Mouse (Mus musculus): Measurements from ENCODE around the gene Hsd11b1. TPM values are rescaled to one million over a fixed set of nuclear protein-coding genes. Genes with fewer than 3 reads are reported as not detected.

Gene Hsd11b1
- polyA plus RNA-seq, 1 experiment from 2014 or later, result 4.6 TPM

- Histone ChIP-seq H3K4me3 (ENCODE audit: low read length) (no peak overlapping the region), H3K27me3 (ENCODE audit: insufficient read depth, low read length) (no peaks in the 10 kb centered on the region), H3K4me1 (ENCODE audit: insufficient read depth, low read length) (no peaks in the 10 kb centered on the region), H3K27ac (ENCODE audit: low read length) (no peak overlapping the region), H3K4me2 (replicated peaks; ENCODE audit: low read depth, low read length) (no peak overlapping the region), H3K9me3 (ENCODE audit: low read length) (no peaks in the 10 kb centered on the region), H3K36me3 (ENCODE audit: insufficient read depth, low read length) (no peaks in the 10 kb centered on the region), H3K9ac (replicated peaks; ENCODE audit: low read length) (no peak overlapping the region)
- ATAC-seq (ENCODE audit: low FRiP score, low TSS enrichment), result no peak
- WGBS, result 62% methylated on average over 7 of the region's 7 CpGs
Measured at GRCm38 (mm10) chr1:193284228-193284779, 20.4 kb upstream of the Hsd11b1 start.

- Histone ChIP-seq H3K4me2 (replicated peaks; ENCODE audit: low read depth, low read length) (no peak overlapping the region), H3K27ac (ENCODE audit: low read length) (no peak overlapping the region), H3K9me3 (ENCODE audit: low read length) (no peaks in the 10 kb centered on the region), H3K36me3 (ENCODE audit: insufficient read depth, low read length) (no peaks in the 10 kb centered on the region), H3K27me3 (ENCODE audit: insufficient read depth, low read length) (no peaks in the 10 kb centered on the region), H3K9ac (replicated peaks; ENCODE audit: low read length) (no peak overlapping the region), H3K4me3 (ENCODE audit: low read length) (no peak overlapping the region), H3K4me1 (ENCODE audit: insufficient read depth, low read length) (no peaks in the 10 kb centered on the region)
- 94% methylated on average over 2 of the region's 2 CpGs for WGBS
- no peak for ATAC-seq (ENCODE audit: low FRiP score, low TSS enrichment)
Measured at GRCm38 (mm10) chr1:193281344-193281743, 17.5 kb upstream of the Hsd11b1 start.

GRCm38 (mm10) chr1:193279492-193279891 is 15.6 kb upstream of the Hsd11b1 start:
- Histone ChIP-seq H3K4me1 (ENCODE audit: insufficient read depth, low read length) (no peaks in the 10 kb centered on the region), H3K27ac (ENCODE audit: low read length) (no peak overlapping the region), H3K4me3 (ENCODE audit: low read length) (no peak overlapping the region), H3K4me2 (replicated peaks; ENCODE audit: low read depth, low read length) (no peak overlapping the region), H3K9me3 (ENCODE audit: low read length) (no peaks in the 10 kb centered on the region), H3K27me3 (ENCODE audit: insufficient read depth, low read length) (no peaks in the 10 kb centered on the region), H3K9ac (replicated peaks; ENCODE audit: low read length) (no peak overlapping the region), H3K36me3 (ENCODE audit: insufficient read depth, low read length) (no peaks in the 10 kb centered on the region)
- ATAC-seq (ENCODE audit: low FRiP score, low TSS enrichment), result no peak
- WGBS, result 71% methylated on average over 4 of the region's 4 CpGs

GRCm38 (mm10) chr1:193278414-193279045 is 14.7 kb upstream of the Hsd11b1 start:
- Histone ChIP-seq H3K4me2 (replicated peaks; ENCODE audit: low read depth, low read length) (no peak overlapping the region), H3K9me3 (ENCODE audit: low read length) (no peaks in the 10 kb centered on the region), H3K27ac (ENCODE audit: low read length) (no peak overlapping the region), H3K4me3 (ENCODE audit: low read length) (no peak overlapping the region), H3K9ac (replicated peaks; ENCODE audit: low read length) (no peak overlapping the region), H3K36me3 (ENCODE audit: insufficient read depth, low read length) (no peaks in the 10 kb centered on the region), H3K27me3 (ENCODE audit: insufficient read depth, low read length) (no peaks in the 10 kb centered on the region), H3K4me1 (ENCODE audit: insufficient read depth, low read length) (no peaks in the 10 kb centered on the region)
- WGBS, result 42% methylated on average over 6 of the region's 6 CpGs
- no peak for ATAC-seq (ENCODE audit: low FRiP score, low TSS enrichment)

- Histone ChIP-seq H3K9ac (replicated peaks; ENCODE audit: low read length) (no peak overlapping the region), H3K36me3 (ENCODE audit: insufficient read depth, low read length) (no peaks in the 10 kb centered on the region), H3K9me3 (ENCODE audit: low read length) (no peaks in the 10 kb centered on the region), H3K4me2 (replicated peaks; ENCODE audit: low read depth, low read length) (no peak overlapping the region), H3K27me3 (ENCODE audit: insufficient read depth, low read length) (no peaks in the 10 kb centered on the region), H3K4me1 (ENCODE audit: insufficient read depth, low read length) (peaks cover 13% of the 10 kb centered on the region), H3K4me3 (ENCODE audit: low read length) (no peak overlapping the region), H3K27ac (ENCODE audit: low read length) (no peak overlapping the region)
- ATAC-seq (ENCODE audit: low FRiP score, low TSS enrichment), result no peak
- WGBS, result 73% methylated on average over 8 of the region's 8 CpGs
Measured at GRCm38 (mm10) chr1:193274407-193275071, 10.7 kb upstream of the Hsd11b1 start.

- H3K9ac ChIP-seq (replicated peaks; ENCODE audit: low read length), result peak within 1 kb of the TSS; percentile 59
- peaks cover 13% of the 10 kb centered on the region for H3K4me1 ChIP-seq (ENCODE audit: insufficient read depth, low read length)
- WGBS, result under 1% methylated on average over 21 of the region's 23 CpGs
- H3K4me3 ChIP-seq (ENCODE audit: low read length), result peak within 1 kb of the TSS; percentile 56
- ATAC-seq (ENCODE audit: low FRiP score, low TSS enrichment), result peak; percentile 90
- no peaks in the 10 kb centered on the region for H3K9me3 ChIP-seq (ENCODE audit: low read length)
- H3K36me3 ChIP-seq (ENCODE audit: insufficient read depth, low read length), result no peaks in the 10 kb centered on the region
- H3K4me2 ChIP-seq (replicated peaks; ENCODE audit: low read depth, low read length), result peak within 1 kb of the TSS; percentile 71
- H3K27me3 ChIP-seq (ENCODE audit: insufficient read depth, low read length), result no peaks in the 10 kb centered on the region
- H3K27ac ChIP-seq (ENCODE audit: low read length), result peak within 1 kb of the TSS; percentile 71
Measured at GRCm38 (mm10) chr1:193272916-193273601, 9.2 kb upstream of the Hsd11b1 start, which contains the start of gene G0s2. G0s2 (minus strand) TSS chr1:193273217.

GRCm38 (mm10) chr1:193272137-193272915 is 8.5 kb upstream of the Hsd11b1 start:
- peak; percentile 66 for ATAC-seq (ENCODE audit: low FRiP score, low TSS enrichment)
- Histone ChIP-seq H3K36me3 (ENCODE audit: insufficient read depth, low read length) (no peaks in the 10 kb centered on the region), H3K4me1 (ENCODE audit: insufficient read depth, low read length) (peaks cover 13% of the 10 kb centered on the region), H3K27ac (ENCODE audit: low read length) (peak overlapping the region; percentile 71), H3K9me3 (ENCODE audit: low read length) (no peaks in the 10 kb centered on the region), H3K4me3 (ENCODE audit: low read length) (peak overlapping the region; percentile 56), H3K9ac (replicated peaks; ENCODE audit: low read length) (peak overlapping the region; percentile 59), H3K27me3 (ENCODE audit: insufficient read depth, low read length) (no peaks in the 10 kb centered on the region), H3K4me2 (replicated peaks; ENCODE audit: low read depth, low read length) (peak overlapping the region; percentile 71)
- WGBS, result 26% methylated on average over 24 of the region's 24 CpGs

GRCm38 (mm10) chr1:193270965-193271763 is 7.3 kb upstream of the Hsd11b1 start:
- no peak for ATAC-seq (ENCODE audit: low FRiP score, low TSS enrichment)
- Histone ChIP-seq H3K27me3 (ENCODE audit: insufficient read depth, low read length) (no peaks in the 10 kb centered on the region), H3K4me2 (replicated peaks; ENCODE audit: low read depth, low read length) (peak overlapping the region; percentile 71), H3K4me1 (ENCODE audit: insufficient read depth, low read length) (peaks cover 13% of the 10 kb centered on the region), H3K9ac (replicated peaks; ENCODE audit: low read length) (0 out of 2 replicates have a peak overlapping the region, but pooled peaks have one; percentile 26), H3K4me3 (ENCODE audit: low read length) (peak overlapping the region; percentile 56; the same call in 1 of the 2 replicates), H3K36me3 (ENCODE audit: insufficient read depth, low read length) (no peaks in the 10 kb centered on the region), H3K27ac (ENCODE audit: low read length) (no peak overlapping the region; the same call in 1 of the 2 replicates), H3K9me3 (ENCODE audit: low read length) (no peaks in the 10 kb centered on the region)
- WGBS, result 40% methylated on average over 6 of the region's 6 CpGs

- no peaks in the 10 kb centered on the region for H3K27me3 ChIP-seq (ENCODE audit: insufficient read depth, low read length)
- no peaks in the 10 kb centered on the region for H3K36me3 ChIP-seq (ENCODE audit: insufficient read depth, low read length)
- ATAC-seq (ENCODE audit: low FRiP score, low TSS enrichment), result no peak
- H3K9me3 ChIP-seq (ENCODE audit: low read length), result no peaks in the 10 kb centered on the region
- H3K9ac ChIP-seq (replicated peaks; ENCODE audit: low read length), result no peak overlapping the region
- H3K27ac ChIP-seq (ENCODE audit: low read length), result no peak overlapping the region
- H3K4me1 ChIP-seq (ENCODE audit: insufficient read depth, low read length), result 0 out of 2 replicates have a peak, but pooled peaks cover 4% of the 10 kb centered on the region
- H3K4me3 ChIP-seq (ENCODE audit: low read length), result no peak overlapping the region
- no peak overlapping the region for H3K4me2 ChIP-seq (replicated peaks; ENCODE audit: low read depth, low read length)
Measured at GRCm38 (mm10) chr1:193265734-193266133, 1.9 kb upstream of the Hsd11b1 start.
